Mouse (Mus musculus): Measurements from ENCODE around the gene Gm49352.
"Not testable (repeated sequence)": the region's sequence is repeated elsewhere in the genome, so short reads cannot be mapped to it uniquely, and the experiment has no call there.

The Gm49352 gene

DNA sequence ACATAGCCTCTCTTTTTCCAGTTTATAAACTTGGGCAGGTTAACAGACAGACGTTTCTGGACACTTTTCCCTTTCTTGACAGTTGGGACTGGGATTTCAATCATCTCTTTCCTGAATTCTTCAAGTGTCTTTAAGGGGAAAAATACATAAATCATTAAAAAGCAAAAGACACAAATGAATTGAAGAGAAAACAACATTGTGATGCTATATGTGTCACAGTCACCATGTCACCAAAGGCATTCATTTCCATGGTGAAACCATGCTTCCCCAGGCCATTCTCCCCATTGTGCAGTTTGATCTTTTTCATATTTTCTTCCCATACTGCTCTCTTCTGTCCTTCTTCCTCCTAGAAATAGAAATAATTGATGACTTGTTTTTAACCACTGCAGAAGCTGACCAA lies at the start of gene Gm49352:
Gene Gm49352, minus strand, starts transcription at position 101 of the 400 bp plus-strand sequence.
- DNase-seq (ENCODE audit: low read depth), result not testable (repeated sequence)

DNA sequence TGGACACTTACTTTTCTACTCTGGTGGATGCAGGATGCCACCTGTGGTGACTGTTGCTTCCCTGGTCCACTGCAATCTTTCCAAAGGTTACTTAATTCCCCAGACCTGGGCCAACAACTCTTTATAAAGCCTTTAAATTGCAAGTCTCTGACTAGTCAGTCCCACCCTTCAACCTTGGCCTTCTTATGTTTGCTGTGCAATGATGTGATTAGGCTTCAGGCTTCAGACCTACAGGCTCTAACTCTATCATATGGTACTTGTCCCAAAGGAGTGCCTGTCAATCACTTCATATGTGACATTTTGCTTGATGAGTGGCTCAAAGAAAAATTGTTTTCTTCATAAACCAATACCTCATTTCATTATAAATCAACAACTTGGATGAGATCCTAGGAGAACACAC lies 2.1 kb upstream of the Gm49352 start, which contains the start of gene Cts3:
Gene Cts3, minus strand, starts transcription at position 101 of the 400 bp plus-strand sequence.
- no peak for DNase-seq (ENCODE audit: low read depth)

DNA sequence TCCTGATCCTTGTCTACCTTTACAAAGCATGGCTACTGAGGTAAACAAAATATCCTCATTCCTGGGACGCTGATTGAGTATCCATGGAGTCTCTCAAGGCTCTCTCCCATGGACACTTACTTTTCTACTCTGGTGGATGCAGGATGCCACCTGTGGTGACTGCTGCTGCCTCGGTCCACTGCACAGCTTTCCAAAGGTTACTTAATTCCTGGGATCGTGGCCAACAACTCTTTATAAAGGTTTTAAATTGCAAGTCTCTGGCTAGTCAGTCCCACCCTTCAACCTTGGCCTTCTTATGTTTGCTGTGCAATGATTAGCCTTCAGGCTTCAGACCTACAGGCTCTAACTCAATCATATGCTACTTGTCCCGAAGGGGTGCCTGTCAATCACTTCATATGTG lies 26.3 kb downstream of the Gm49352 start, which contains the start of gene Ctsm:
Gene Ctsm, minus strand, starts transcription at position 209 of the 400 bp plus-strand sequence.
- no peak for DNase-seq (ENCODE audit: low read depth)
